Mouse (Mus musculus) liver, embryonic 14.5 days (tissue): ENCODE data around the gene Nwd1.

Experiments
- CTCF ChIP-seq: IDR thresholded peaks from 2 replicates; pipeline ENCODE4 v1.5.1; 2016; ENCODE audit warnings: antibody characterized with exemption, low read depth, control low read depth
- EP300 ChIP-seq: IDR thresholded peaks from 2 replicates; pipeline ENCODE4 v1.6.1; 2016; ENCODE audit warnings: antibody characterized with exemption, low read depth

- TF ChIP-seq EP300 (no peak), CTCF (no peak)
Measured at GRCm38 (mm10) chr8:72735001-72735400, 88.5 kb downstream of the Nwd1 start.
